Mouse (Mus musculus) retina, postnatal 1 day (tissue): Measurements from ENCODE around the gene Pim2.

ENCODE experiments used
- DNase-seq: peaks from one replicate; pipeline ENCODE4 v3.0.0-alpha.2; 2012

Pim2 gene

GRCm38 (mm10) chrX:7878007-7878419, at the start of gene Pim2:
Gene Pim2 (plus strand): TSS chrX:7878262.
- peak; percentile 89 for DNase-seq

GRCm38 (mm10) chrX:7837146-7837545, 40.9 kb upstream of the Pim2 start:
- no peak for DNase-seq

- no peak for DNase-seq
Measured at GRCm38 (mm10) chrX:7840842-7841162, 37.3 kb upstream of the Pim2 start.

- DNase-seq: peak; percentile 97
Measured at GRCm38 (mm10) chrX:7841163-7842162, 36.6 kb upstream of the Pim2 start, which contains the start of gene Otud5. Gene Otud5 (plus strand): TSS chrX:7841364.

DNA sequence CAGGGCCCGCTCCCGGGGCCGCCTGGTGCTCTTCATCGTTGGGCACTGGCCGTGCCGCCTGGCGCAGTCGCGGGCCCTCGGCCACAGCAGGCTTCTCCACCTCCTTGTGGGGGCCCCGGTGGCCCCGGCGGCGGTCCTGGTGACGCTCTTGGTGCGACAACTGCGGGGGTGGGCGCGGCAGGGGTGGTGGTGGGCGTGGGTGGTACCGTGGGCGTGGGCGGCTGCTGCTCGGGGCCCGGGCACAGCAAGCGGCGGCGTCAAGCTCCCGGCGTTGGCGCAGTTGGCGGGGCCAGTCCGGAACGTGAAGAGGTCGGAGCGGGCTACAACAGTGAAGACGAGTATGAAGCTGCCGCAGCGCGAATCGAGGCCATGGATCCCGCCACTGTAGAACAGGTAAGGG, 35.7 kb upstream of the Pim2 start:
- peak; percentile 10 for DNase-seq

DNA sequence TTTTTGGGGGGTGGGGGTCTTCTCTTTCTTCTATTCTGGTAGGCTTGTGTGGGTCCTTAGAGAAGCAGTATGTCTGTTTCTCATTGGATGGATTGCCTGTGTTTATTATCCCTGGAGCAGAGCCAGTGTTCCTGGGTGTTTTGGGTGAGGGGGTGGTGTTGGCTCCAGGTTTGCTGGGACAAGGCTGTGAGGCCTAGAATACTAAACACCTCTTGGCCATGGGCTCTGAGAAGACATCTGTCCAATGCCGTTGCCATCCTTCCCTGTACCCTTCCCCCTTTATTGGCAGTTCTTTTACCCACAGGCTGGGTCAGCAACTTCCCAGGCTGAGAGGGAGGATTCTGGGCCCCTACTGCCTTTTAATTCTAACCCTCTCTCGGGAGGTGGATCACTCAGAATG, 30.2 kb upstream of the Pim2 start:
- no peak for DNase-seq

GRCm38 (mm10) chrX:7854578-7854977, 23.5 kb upstream of the Pim2 start:
- DNase-seq: peak; percentile 44

- DNase-seq: no peak
Measured at GRCm38 (mm10) chrX:7859191-7859753, 18.8 kb upstream of the Pim2 start.

DNA sequence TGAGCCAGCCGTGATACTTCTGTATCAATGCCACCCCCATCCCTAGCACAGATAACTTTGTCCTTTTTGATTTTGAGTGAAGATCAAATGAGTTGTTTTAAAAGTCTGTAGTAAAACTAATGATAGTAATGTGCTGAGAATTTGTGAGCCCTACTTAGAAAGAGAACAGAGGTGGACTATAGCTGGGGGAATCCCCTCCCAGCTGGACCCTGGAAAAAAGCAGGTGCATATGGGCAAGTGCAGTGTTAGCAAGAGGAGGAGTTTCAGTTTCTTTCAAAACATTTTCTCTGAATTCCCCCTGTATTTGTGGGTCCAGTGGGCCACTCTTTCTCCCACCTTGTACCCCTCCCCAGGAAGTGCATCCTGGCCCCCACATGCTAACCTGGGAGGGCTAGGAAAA, 14.9 kb upstream of the Pim2 start:
- no peak for DNase-seq

- no peak for DNase-seq
Measured at GRCm38 (mm10) chrX:7864551-7864950, 13.5 kb upstream of the Pim2 start.

GRCm38 (mm10) chrX:7865343-7865742, 12.7 kb upstream of the Pim2 start:
- DNase-seq: no peak

GRCm38 (mm10) chrX:7865786-7866185, 12.3 kb upstream of the Pim2 start:
- DNase-seq: no peak

GRCm38 (mm10) chrX:7867141-7867540, 10.9 kb upstream of the Pim2 start:
- DNase-seq: no peak

- no peak for DNase-seq
Measured at GRCm38 (mm10) chrX:7868506-7868905, 9.6 kb upstream of the Pim2 start.

DNA sequence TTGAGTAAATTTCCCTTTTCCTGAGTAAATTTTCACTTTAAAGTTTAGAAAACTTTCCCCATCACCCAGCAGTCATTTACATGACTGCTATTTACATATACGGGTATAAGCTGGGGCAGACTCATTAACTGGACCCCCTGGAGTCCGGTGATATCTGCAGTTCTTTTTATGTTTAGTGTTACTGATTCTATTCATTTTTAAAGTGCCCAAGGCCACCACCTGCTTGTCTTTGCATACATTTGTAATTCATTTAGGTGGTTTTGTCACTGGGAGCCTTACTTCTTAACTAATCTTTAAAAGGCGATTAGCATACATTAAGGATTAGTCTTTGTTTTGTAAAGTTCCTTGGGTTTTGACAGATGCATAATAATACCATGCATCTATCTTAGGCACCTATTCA, 8.2 kb upstream of the Pim2 start:
- no peak for DNase-seq

GRCm38 (mm10) chrX:7878495-7878894, 433 bp downstream of the Pim2 start:
- no peak for DNase-seq

DNA sequence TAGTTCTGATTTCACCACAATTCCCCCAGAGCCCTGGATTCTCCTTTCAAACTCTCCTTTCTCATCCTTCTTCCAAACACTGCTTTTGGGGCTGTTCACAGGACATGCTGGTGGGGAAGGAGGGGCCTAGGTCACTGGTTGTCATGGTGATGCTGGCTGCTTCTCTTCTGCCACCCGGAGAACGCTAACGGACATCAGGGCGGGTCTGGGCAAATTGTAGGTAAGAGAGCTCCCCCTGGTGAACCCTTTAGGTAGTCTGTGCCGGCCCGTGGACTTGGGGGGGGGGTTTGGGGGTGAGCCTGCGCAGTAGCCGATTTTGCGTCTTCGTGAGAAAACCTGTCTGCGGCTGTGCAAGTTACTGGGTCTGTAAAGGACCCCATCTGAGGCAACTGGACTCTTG, 1.8 kb downstream of the Pim2 start:
- DNase-seq: peak; percentile 91

GRCm38 (mm10) chrX:7883841-7884567, 5.9 kb downstream of the Pim2 start, which contains the start of gene Slc35a2:
Gene Slc35a2 (plus strand): TSS chrX:7884028.
- peak; percentile 92 for DNase-seq

- DNase-seq: no peak
Measured at GRCm38 (mm10) chrX:7898211-7898610, 20.1 kb downstream of the Pim2 start.

DNA sequence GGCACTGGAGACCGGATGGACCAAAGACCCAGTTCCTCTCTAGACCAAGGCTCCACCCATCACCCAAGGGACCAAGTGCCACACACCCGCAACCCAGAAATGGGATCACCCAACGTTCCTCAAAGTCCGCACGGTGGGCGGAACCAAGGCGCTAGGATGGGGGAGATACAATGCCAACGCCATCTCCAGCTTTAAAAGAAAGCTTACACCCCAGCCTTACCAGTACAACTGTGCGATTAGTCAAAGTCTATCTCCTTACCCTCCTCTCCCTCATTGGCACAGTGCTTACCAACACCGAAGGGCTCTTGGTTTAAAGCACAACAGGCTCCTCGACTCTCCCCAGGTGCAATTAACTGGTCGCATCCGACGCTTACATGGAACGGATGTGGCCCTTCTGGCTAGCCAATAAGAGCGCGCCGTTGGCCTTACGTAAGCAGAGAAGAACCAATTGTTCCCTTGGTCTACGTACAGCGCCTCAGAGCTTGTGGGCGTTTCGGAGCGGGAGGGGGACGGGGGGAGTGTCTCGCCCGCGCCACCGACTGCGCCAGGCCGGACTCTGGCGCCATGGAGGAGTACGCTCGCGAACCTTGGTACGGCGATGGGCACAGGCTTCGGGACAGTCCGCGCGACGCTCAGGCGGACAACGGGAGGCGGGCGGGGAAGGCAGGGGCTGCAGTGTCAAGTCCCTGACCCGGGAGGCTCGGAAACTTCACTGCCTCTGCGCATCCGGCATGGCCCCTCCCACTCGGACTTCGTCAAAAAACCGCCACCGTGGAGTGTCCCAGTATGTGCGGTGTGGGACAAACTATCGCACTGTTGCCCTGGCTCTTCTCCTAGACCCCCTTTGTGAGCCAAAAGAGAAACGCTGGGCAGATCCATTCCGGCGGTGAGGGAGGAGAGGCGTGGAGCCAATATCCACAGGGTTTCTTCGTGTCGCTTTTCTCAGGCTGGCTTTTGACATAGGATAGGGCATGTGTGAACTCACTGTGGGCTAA, 21.1 kb downstream of the Pim2 start, which contains the start of the genes Pqbp1 and Timm17b:
Pqbp1 (minus strand) TSS at position 390 of the 995 bp plus-strand sequence.
Timm17b (plus strand) TSS at position 478 of the 995 bp plus-strand sequence.
- DNase-seq: peak; percentile 96

DNA sequence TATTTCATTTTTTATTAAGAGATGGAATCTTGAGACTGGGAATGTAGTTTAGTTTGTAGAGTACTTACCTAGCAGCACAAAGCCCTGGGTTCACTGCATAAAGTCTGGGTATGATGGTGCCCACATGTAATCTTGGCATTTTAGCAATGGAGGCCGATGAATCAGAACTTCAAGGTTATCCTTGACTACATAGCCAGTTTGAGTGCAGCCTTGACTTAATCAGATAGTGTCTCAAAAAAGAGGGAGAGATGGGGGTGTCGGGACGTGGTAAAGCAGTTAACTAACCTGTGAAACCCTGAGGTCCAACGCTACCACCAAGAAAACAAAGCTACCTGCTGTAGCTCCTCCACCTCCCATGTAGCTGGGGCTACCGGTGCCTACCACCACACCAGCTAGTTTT, 26.4 kb downstream of the Pim2 start:
- no peak for DNase-seq

DNA sequence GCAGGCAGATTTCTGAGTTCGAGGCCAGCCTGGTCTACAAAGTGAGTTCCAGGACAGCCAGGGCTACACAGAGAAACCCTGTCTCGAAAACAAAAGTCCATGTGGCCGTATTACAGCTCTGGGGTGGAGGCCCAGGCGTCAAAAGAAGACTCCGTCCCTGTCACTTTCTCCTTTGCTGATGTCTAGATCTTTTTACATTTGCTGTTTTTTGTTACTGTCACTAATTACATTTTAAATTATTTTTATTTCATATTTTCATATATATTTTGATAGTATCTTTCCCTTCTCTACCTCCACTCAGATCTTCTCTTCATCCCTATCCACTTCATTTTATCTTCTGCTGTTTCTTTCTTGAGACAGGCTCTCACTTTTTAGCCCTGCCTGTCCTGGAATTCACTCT, 29.7 kb downstream of the Pim2 start, which contains the start of gene Gm10491:
Gm10491 (minus strand) TSS at position 101 of the 400 bp plus-strand sequence.
- no peak for DNase-seq
